In the genomic region with DNA sequence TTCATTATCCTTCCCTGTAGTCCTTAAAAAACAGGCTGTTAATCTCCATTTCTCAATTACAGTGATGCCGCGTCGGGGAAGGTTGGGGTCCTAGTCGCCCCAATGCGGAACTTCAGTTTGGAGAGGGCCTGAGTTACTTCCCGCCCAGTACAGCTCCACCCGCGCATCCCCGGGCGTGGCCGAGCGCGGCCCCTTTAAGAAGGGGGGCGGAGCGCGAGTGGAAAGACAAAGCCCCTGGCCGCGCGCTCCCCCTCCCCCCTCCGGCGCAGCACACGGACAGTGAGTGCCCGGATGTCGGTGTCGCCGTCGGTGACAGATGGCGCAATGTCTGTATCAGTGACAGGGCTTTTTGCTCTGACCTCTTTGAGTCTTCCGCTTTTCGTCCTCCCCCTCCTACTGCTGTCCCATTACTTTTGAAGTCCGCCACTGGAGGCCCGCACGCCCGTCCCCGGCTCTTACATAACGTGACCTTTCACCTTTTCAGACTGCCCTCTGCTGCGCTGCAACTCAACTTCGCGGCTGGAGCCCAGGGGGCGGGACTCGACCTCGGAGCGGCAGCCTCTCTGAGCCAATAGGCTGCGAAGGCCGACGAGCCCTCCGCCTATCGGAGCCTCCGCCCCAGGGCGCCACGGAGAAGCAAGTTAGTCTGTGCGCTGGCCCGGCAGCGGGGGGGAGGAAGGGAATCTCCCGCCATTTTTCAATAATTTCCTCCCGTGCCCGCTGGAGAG, we compare ENCODE assay signal across 8 mouse cellular contexts. TPM values are rescaled to one million over a fixed set of nuclear protein-coding genes. Genes with fewer than 3 reads are reported as not detected.
DNase-seq lines count a peak whose midpoint lies in the region; ATAC-seq lines count a peak whose summit lies in the region.

A gene (plus strand): TSS at position 644 of the 728 bp plus-strand sequence.

- peaks cover 34% of the 10 kb centered on the region for H3K36me3 ChIP-seq in heart, embryonic 13.5 days
- H3K36me3 ChIP-seq in liver, embryonic 12.5 days = peaks cover 44% of the 10 kb centered on the region
- 0 out of 2 replicates have a peak, but pooled peaks cover 6% of the 10 kb centered on the region for H3K36me3 ChIP-seq in stomach, embryonic 15.5 days

- peak within 1 kb of the TSS; percentile 97 for H3K9ac ChIP-seq in heart, embryonic 13.5 days
- peak within 1 kb of the TSS; percentile 92 for H3K9ac ChIP-seq in liver, embryonic 12.5 days
- peak within 1 kb of the TSS; percentile 89 for H3K9ac ChIP-seq in stomach, embryonic 15.5 days

- ATAC-seq in heart, embryonic 13.5 days (ENCODE audit: extremely low read depth, insufficient number of reproducible peaks, low FRiP score, low TSS enrichment) = peak; percentile 96
- peak; percentile 95 for ATAC-seq in liver, embryonic 12.5 days
- ATAC-seq in stomach, embryonic 15.5 days (ENCODE audit: insufficient read depth, low FRiP score, low read depth) = peak; percentile 96

- WGBS in heart, embryonic 13.5 days = under 1% methylated on average over 57 of the region's 57 CpGs
- under 1% methylated on average over 56 of the region's 57 CpGs for WGBS in liver, embryonic 12.5 days (ENCODE audit: insufficient replicate concordance)
- WGBS in stomach, embryonic 15.5 days = 0% methylated on average over 56 of the region's 57 CpGs

- H3K4me2 ChIP-seq in heart, embryonic 13.5 days = peak within 1 kb of the TSS; percentile 84
- H3K4me2 ChIP-seq in liver, embryonic 12.5 days = peak within 1 kb of the TSS; percentile 86
- H3K4me2 ChIP-seq in stomach, embryonic 15.5 days = peak within 1 kb of the TSS; percentile 66

- no peaks in the 10 kb centered on the region for H3K9me3 ChIP-seq in heart, embryonic 13.5 days
- H3K9me3 ChIP-seq in liver, embryonic 12.5 days (replicated peaks) = no peaks in the 10 kb centered on the region
- H3K9me3 ChIP-seq in stomach, embryonic 15.5 days = no peaks in the 10 kb centered on the region

- H3K27me3 ChIP-seq in heart, embryonic 13.5 days (replicated peaks) = no peaks in the 10 kb centered on the region
- no peaks in the 10 kb centered on the region for H3K27me3 ChIP-seq in liver, embryonic 12.5 days (replicated peaks)
- no peaks in the 10 kb centered on the region for H3K27me3 ChIP-seq in stomach, embryonic 15.5 days (replicated peaks)

- DNase-seq in CD4-positive, CD25-positive, alpha-beta regulatory T cell, adult 2 months (ENCODE audit: low read depth, low spot score) = peak; percentile 98
- peak; percentile 78 for DNase-seq in fat pad, adult 2 months (ENCODE audit: extremely low read depth, low read depth, low spot score)
- DNase-seq in kidney, postnatal 10 days = peak; percentile 99
- DNase-seq in natural killer cell, adult 2 months (ENCODE audit: low spot score in 2 of 2) = peak; percentile 98 to 99

- H3K4me1 ChIP-seq in brown adipose tissue, adult 24 weeks (ENCODE audit: control insufficient read depth, insufficient read depth, insufficient read length, low read length) = peaks cover 8% of the 10 kb centered on the region
- peaks cover 39% of the 10 kb centered on the region for H3K4me1 ChIP-seq in heart, embryonic 13.5 days
- H3K4me1 ChIP-seq in liver, embryonic 12.5 days = peaks cover 49% of the 10 kb centered on the region
- H3K4me1 ChIP-seq in stomach, embryonic 15.5 days = peaks cover 19% of the 10 kb centered on the region

- peak within 1 kb of the TSS; percentile 79 for H3K4me3 ChIP-seq in brown adipose tissue, adult 24 weeks (ENCODE audit: insufficient read depth, low read depth, low read length)
- H3K4me3 ChIP-seq in heart, embryonic 13.5 days = peak within 1 kb of the TSS; percentile 89
- H3K4me3 ChIP-seq in liver, embryonic 12.5 days = peak within 1 kb of the TSS; percentile 86
- H3K4me3 ChIP-seq in stomach, embryonic 15.5 days (replicated peaks) = peak within 1 kb of the TSS; percentile 80

- H3K27ac ChIP-seq in brown adipose tissue, adult 24 weeks (replicated peaks; ENCODE audit: low read depth, low read length) = peak within 1 kb of the TSS; percentile 99
- peak within 1 kb of the TSS; percentile 96 for H3K27ac ChIP-seq in heart, embryonic 13.5 days (replicated peaks)
- H3K27ac ChIP-seq in liver, embryonic 12.5 days = peak within 1 kb of the TSS; percentile 91
- H3K27ac ChIP-seq in stomach, embryonic 15.5 days = peak within 1 kb of the TSS; percentile 95

RNA-seq across cellular contexts. Expression of the gene that starts here (rescaled TPM):
- 25.5 and 32.8 TPM in 2 replicates for polyA plus RNA-seq in brown adipose tissue, adult 24 weeks (2012; ENCODE audit: insufficient read depth, insufficient read length, missing spikeins)
- 21.9 and 24.4 TPM in 2 replicates for polyA plus RNA-seq in heart, embryonic 13.5 days (2015; fragmentation: Nextera tagmentation; extraction: Ambion mirVana)
- polyA plus RNA-seq in liver, embryonic 12.5 days (2016; fragmentation: Nextera tagmentation; extraction: Ambion mirVana) = 35.2 and 37.6 TPM in 2 replicates
- 37.3 and 40.1 TPM in 2 replicates for polyA plus RNA-seq in stomach, embryonic 15.5 days (2015; fragmentation: Nextera tagmentation; extraction: Ambion mirVana)

Comparison
In these comparisons a context has a peak if more than half of its experiments do, and no peak if none do; other contexts are left out.
1. Peak in every context shown above with its lines: DNase-seq, ATAC-seq, H3K4me3 ChIP-seq and H3K27ac ChIP-seq.